Mouse (Mus musculus): Measurements from ENCODE around the gene Cdhr5.

GRCm38 (mm10) chr7:141219558-141220099 is 57.0 kb downstream of the Cdhr5 start:
- TF ChIP-seq CTCF (conservative IDR thresholded peaks at IDR 0.05; ENCODE audit: insufficient read depth, insufficient read length, low read depth, low read length) (no peak), POLR2A (IDR thresholded peaks at IDR 0.05; ENCODE audit: low read depth, low read length) (no peak)
